Mouse (Mus musculus): ENCODE measurements around the gene Ankrd60. TPM values are rescaled to one million over a fixed set of nuclear protein-coding genes. Genes with fewer than 3 reads are reported as not detected.

The Ankrd60 gene
- polyA plus RNA-seq, 1 experiment: not detected

DNA sequence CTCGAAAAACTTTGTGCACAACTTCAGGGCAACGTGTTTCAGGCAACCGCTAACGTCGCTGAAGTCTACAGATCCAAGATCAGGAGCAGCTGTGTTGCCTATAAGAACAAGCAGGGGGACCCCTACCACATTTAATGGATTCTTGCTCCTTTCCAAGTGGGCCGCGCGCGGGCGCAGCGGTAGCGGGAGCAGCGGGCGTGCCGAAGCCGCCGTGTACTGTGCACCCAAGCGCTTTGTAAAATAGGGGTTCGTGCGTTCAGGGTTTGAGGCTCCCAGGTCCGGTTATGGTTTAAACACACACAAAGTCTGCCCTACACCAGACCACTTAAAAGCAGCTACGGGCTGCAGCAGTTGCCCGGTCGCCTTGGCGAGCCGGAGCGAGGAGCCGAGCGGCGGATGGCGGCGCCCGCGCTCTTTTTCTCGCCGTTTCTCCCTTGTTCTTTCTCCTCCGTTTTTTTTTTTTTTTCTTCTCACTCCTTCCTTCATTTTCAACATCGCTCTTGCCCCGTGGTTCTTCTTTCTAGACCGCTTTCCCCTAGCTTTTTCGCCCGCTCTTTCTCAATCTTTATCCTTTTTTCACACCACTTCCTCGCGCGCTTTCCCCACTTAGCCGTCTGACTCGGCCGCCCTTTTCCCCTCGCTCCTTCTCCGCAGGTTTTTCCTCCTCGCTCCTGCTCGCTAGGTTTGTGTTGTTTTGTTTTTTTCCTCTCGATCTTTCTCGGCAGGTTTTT is 7.4 kb upstream of the Ankrd60 start:
- H3K4me1 ChIP-seq (ENCODE audit: control insufficient read depth, insufficient read depth, low read length): no peaks in the 10 kb centered on the region
- H3K27ac ChIP-seq (ENCODE audit: insufficient read depth, low read depth, low read length): no peak overlapping the region
- H3K4me3 ChIP-seq (ENCODE audit: insufficient read depth, low read length): peak overlapping the region; percentile 49
- TF ChIP-seq POLR2A (IDR thresholded peaks at IDR 0.05; ENCODE audit: borderline replicate concordance, low read depth, low read length) (no peak), CTCF (IDR thresholded peaks at IDR 0.05; ENCODE audit: low read depth, low read length) (no peak)

DNA sequence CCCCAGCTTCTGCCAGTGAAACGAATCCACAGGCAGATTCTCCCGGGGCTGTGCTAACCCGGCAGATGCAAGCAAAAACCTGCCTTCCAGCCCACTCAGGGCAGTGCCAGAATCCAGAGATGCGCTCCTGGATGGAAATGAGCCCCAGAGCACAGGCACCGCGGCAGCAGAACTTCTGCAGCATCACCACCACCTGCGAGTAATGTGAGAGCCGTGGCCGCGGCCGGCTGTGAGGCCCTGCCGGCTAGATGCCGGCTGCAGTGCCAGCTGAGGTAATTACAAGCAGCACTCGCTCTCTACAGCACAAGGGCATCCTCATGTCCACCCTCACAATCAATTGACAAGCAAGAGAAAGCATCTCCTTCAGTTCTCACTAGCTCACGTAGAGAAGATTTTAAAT is 6.2 kb upstream of the Ankrd60 start:
- no peak overlapping the region for H3K27ac ChIP-seq (ENCODE audit: insufficient read depth, low read depth, low read length)
- TF ChIP-seq CTCF (IDR thresholded peaks at IDR 0.05; ENCODE audit: low read depth, low read length): no peak
- TF ChIP-seq POLR2A (IDR thresholded peaks at IDR 0.05; ENCODE audit: borderline replicate concordance, low read depth, low read length): no peak
- no peaks in the 10 kb centered on the region for H3K4me1 ChIP-seq (ENCODE audit: control insufficient read depth, insufficient read depth, low read length)
- no peak overlapping the region for H3K4me3 ChIP-seq (ENCODE audit: insufficient read depth, low read length)

DNA sequence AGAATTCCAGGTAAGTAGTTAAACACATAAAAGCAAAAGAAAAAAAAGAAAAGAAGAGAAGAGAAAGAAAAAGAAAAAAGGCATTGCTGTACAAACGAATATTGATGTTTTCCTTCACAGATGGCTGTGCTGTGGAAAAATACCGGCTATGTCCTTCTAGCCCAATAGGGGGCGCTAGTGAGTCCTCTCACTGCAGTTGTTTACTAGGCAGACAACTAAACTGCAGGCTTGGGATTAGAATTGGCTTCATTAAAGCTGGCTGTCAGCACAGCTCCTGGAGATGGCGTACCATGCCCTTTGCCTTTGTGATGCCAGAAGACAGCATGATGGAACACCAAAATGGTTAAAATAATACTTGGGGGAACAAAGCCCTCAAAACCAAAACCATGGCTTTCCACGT is 5.3 kb upstream of the Ankrd60 start:
- TF ChIP-seq POLR2A (IDR thresholded peaks at IDR 0.05; ENCODE audit: borderline replicate concordance, low read depth, low read length) (no peak), CTCF (IDR thresholded peaks at IDR 0.05; ENCODE audit: low read depth, low read length) (peak; percentile 91)
- Histone ChIP-seq H3K4me3 (ENCODE audit: insufficient read depth, low read length) (no peak overlapping the region), H3K4me1 (ENCODE audit: control insufficient read depth, insufficient read depth, low read length) (no peaks in the 10 kb centered on the region), H3K27ac (ENCODE audit: insufficient read depth, low read depth, low read length) (no peak overlapping the region)

DNA sequence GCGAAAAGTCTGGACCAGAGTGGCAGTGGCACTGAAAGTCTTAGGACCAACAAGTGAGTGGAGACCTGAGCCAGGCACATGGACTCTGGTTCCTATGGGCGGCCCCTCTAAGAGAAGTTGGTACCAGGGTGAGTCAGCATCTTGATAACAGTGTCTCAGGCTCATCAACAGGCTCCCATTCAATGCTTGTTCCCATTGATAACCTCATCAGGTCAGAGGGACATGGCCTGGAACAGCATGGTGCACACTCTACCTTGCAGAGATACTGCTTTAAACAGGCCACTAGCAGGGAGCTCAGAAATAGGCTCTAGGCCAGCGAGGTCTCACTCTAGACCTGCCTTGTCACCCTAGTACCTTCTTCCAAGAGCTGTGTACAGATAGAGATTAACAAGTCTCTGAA is 4.7 kb upstream of the Ankrd60 start:
- no peak for TF ChIP-seq CTCF (IDR thresholded peaks at IDR 0.05; ENCODE audit: low read depth, low read length)
- TF ChIP-seq POLR2A (IDR thresholded peaks at IDR 0.05; ENCODE audit: borderline replicate concordance, low read depth, low read length): no peak
- Histone ChIP-seq H3K27ac (ENCODE audit: insufficient read depth, low read depth, low read length) (no peak overlapping the region), H3K4me1 (ENCODE audit: control insufficient read depth, insufficient read depth, low read length) (no peaks in the 10 kb centered on the region), H3K4me3 (ENCODE audit: insufficient read depth, low read length) (no peak overlapping the region)

DNA sequence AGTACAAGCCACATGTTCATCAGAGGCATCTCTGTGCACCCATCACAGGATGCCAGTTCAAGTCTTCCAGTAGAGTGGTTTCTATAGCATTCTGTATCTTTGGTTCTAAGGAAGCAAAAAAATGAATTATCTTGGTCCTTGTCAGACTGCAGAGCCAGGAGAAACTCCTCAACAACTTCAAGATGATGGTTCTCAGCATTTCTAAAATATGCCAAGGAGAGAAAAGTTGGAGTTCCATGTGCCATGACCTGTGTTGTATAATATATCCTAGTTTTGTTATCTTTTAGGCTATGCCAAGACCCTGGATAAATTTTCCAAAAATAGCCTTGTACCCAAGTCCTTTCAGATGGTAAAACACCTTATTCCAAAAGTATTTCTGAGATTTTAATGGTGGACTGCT is 2.9 kb upstream of the Ankrd60 start:
- no peaks in the 10 kb centered on the region for H3K4me1 ChIP-seq (ENCODE audit: control insufficient read depth, insufficient read depth, low read length)
- no peak overlapping the region for H3K27ac ChIP-seq (ENCODE audit: insufficient read depth, low read depth, low read length)
- H3K4me3 ChIP-seq (ENCODE audit: insufficient read depth, low read length): no peak overlapping the region
- no peak for TF ChIP-seq CTCF (IDR thresholded peaks at IDR 0.05; ENCODE audit: low read depth, low read length)
- TF ChIP-seq POLR2A (IDR thresholded peaks at IDR 0.05; ENCODE audit: borderline replicate concordance, low read depth, low read length): no peak

DNA sequence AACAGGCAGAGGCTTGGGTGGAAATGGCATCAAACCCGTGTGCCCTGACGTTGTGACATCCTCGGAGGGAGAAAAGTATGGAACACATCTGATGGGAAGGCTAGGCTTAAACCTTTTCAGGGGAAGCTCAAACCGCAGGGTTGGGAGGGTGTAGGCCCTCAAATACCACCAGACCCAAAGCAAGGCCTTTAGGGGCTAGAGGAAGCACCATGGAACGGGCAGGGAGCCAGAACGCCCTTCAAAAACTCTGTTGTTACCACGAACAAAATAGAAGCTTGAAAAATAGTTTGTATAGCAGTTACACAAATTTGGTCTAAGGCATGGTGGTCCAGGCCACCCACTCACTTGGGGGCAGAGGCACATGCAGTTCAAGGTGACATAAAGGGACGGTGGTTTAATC is 430 bp upstream of the Ankrd60 start:
- TF ChIP-seq POLR2A (IDR thresholded peaks at IDR 0.05; ENCODE audit: borderline replicate concordance, low read depth, low read length): no peak
- no peak for TF ChIP-seq CTCF (IDR thresholded peaks at IDR 0.05; ENCODE audit: low read depth, low read length)
- no peaks in the 10 kb centered on the region for H3K4me1 ChIP-seq (ENCODE audit: control insufficient read depth, insufficient read depth, low read length)
- H3K27ac ChIP-seq (ENCODE audit: insufficient read depth, low read depth, low read length): no peak overlapping the region
- no peak overlapping the region for H3K4me3 ChIP-seq (ENCODE audit: insufficient read depth, low read length)

DNA sequence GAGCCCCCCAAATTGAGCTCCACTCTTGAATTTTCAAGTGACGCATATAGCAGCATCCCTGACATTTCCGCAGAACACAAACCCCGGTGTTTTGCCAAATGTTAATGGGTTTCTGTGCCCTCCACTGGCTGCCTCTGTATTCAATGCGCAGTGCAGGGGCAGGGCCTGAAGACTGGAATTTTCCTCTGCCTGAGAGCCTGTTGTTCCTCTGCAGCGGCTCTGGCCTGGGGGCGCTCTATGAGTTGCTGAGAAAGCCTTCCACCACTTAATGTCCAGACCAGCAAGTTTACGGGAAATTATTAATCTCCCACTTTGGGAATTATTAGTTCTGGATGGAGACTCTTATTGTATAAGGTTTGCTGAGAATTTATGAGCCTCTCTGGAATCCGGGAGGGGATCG is 14.0 kb downstream of the Ankrd60 start:
- Histone ChIP-seq H3K4me3 (ENCODE audit: insufficient read depth, low read length) (no peak overlapping the region), H3K27ac (ENCODE audit: insufficient read depth, low read depth, low read length) (no peak overlapping the region), H3K4me1 (ENCODE audit: control insufficient read depth, insufficient read depth, low read length) (no peaks in the 10 kb centered on the region)
- TF ChIP-seq CTCF (IDR thresholded peaks at IDR 0.05; ENCODE audit: low read depth, low read length) (no peak), POLR2A (IDR thresholded peaks at IDR 0.05; ENCODE audit: borderline replicate concordance, low read depth, low read length) (no peak)

DNA sequence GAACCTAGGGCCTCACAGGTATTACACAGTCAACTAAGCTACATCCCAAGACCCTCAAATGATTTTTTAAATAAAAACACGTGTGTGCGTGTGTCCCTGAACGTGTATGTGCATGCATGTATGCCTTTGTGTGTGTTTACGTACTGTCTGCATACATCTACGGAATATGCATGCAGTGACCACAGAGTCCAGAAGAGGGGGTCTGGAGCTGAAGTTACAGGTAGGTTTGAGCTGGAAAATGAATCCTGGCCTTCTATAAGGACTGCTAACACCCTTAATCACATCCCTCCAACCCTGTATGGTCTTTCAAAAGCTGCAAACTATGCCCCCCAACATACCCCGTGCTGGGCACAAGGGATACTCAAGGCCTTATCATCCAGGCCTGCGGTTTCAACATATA is 14.8 kb downstream of the Ankrd60 start:
- no peak overlapping the region for H3K27ac ChIP-seq (ENCODE audit: insufficient read depth, low read depth, low read length)
- no peak for TF ChIP-seq POLR2A (IDR thresholded peaks at IDR 0.05; ENCODE audit: borderline replicate concordance, low read depth, low read length)
- TF ChIP-seq CTCF (IDR thresholded peaks at IDR 0.05; ENCODE audit: low read depth, low read length): no peak
- no peak overlapping the region for H3K4me3 ChIP-seq (ENCODE audit: insufficient read depth, low read length)
- no peaks in the 10 kb centered on the region for H3K4me1 ChIP-seq (ENCODE audit: control insufficient read depth, insufficient read depth, low read length)

DNA sequence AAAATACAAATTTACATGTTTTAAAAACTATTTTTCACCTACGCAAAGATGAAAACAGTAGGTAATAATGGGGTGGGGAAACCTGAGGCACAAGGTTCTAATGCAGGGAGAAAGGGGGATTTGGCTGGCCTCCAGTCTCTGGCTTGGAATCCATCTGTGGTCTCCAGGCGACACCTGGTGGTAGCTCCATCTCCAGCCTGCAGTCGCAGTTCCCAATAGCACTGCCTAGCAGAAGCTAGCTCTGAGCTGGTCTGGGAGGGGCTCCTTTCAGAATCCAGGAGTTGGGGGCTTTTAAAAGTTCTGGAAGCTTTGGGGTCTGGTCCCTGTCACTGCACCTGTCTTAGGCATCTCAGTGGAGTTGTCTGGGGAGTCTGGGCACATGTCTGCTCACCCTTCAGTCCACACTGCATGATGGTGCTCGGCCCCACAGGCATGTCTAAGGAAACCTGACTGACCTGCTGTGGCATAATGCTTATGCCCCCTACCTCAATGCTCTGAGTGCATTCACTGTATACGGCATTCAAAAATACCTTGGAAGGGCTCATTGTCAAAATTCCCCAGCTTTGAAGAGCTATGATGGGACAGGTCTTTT is 16.2 kb downstream of the Ankrd60 start:
- TF ChIP-seq POLR2A (IDR thresholded peaks at IDR 0.05; ENCODE audit: borderline replicate concordance, low read depth, low read length): no peak
- peak; percentile 59; the same call in 1 of the 2 replicates for TF ChIP-seq CTCF (IDR thresholded peaks at IDR 0.05; ENCODE audit: low read depth, low read length)
- Histone ChIP-seq H3K27ac (ENCODE audit: insufficient read depth, low read depth, low read length) (no peak overlapping the region), H3K4me1 (ENCODE audit: control insufficient read depth, insufficient read depth, low read length) (no peaks in the 10 kb centered on the region), H3K4me3 (ENCODE audit: insufficient read depth, low read length) (no peak overlapping the region)

DNA sequence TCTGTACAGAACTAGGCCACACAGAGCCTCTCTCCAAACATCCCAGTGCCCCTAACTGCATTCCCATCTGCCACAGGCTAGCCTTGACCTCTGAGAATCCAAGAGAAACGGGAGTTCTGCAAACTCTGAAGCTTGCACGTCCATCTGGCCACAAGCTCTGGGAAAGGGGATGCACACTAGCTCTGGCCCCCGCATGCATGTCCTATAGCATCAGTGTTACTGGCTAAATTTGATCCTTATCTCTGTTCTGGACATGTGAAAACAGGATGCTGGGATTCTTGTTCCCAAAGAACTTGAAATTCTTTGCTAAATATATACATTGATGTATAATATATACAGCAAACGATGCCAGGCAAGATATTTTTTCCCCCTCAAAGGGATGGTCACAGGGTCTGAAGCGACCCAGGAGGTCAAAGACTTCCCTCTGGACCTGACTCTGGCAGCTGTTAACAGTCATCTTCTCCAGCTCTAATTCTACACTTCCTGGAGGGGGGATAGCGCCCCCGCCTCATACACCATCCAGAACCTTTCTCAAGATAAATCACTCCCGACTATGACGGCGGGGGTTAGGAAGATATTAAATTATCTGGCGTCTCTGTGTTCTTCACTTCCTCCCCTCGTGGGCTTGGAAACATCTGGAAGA is 19.3 kb downstream of the Ankrd60 start:
- H3K4me3 ChIP-seq (ENCODE audit: insufficient read depth, low read length): no peak overlapping the region

More for the DNA sequence above, 19.3 kb downstream of the Ankrd60 start:
- no peak for TF ChIP-seq POLR2A (IDR thresholded peaks at IDR 0.05; ENCODE audit: borderline replicate concordance, low read depth, low read length)
- no peak for TF ChIP-seq CTCF (IDR thresholded peaks at IDR 0.05; ENCODE audit: low read depth, low read length)
- H3K27ac ChIP-seq (ENCODE audit: insufficient read depth, low read depth, low read length): no peak overlapping the region
- no peaks in the 10 kb centered on the region for H3K4me1 ChIP-seq (ENCODE audit: control insufficient read depth, insufficient read depth, low read length)
